Mouse (Mus musculus): ENCODE data around the gene Wdr3.

The Wdr3 gene

DNA sequence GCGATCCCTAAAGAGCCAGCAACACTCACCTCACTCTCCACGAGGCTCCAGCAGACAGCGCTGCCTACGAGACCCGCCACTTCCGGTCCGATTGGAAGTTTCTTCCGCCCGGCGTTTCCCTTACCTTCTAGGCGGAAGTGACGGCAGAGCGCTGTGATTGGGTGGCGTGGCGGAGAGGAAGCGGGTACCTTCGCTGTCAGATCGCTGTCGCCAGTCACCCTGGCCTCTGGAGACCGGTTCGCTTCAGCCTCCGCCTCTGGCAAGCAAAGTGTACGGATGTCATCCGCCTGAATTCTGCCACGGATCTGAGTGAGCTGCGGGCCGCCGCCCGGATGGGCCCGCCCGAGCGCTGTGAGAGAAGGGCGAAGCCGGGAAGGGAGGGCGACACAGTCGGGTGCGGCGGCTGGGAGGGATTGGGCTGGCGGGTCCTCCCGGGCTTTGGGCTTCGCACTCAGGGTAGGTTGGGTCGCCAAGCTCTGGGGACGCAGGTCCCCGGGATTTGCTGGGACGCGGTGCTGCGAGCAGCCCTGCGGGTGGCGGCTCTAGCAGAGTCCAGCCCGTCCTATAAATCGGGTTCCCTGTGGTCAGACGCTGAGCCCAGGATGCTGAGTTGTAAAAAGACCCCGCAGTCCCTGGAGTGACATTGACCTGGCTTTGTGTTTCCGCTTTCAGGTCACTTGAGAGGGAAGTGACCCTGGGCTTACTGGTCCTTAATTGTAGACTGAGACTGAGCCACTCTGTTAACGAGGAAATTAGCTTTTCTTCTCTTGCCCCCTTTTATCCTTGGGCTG lies at the start of gene Wdr3, which contains the start of gene Gdap2:
Wdr3 (minus strand) TSS at position 93 of the 791 bp plus-strand sequence.
Gdap2 (plus strand) TSS at position 67 of the 791 bp plus-strand sequence.
- in situ Hi-C loops (cut with MboI, MseI): loop anchor here (10.0 to 25.0 kb wide), 3 partner anchors 322 to 1828 kb away; partner anchors contain the start of genes Phgdh, Tbx15 and Tent5c

DNA sequence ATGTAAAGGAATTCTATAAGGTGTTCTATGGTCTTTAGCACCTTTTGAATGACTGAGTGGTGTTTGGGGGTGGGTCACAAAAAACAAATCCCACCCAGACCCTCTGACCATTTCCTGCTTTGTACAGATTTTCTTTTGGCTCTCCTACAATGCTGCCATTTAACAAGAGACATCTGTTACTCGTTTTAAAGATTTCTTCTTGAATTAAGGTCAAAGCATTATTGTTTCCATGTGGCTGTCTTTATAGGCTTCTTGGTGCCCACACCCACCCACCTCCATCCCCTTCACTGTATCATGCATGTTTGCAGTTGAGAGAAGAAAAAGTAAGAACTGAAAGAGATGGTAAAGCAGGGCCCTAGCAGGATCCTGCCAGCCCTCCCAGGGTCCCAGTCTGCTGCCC lies 44.8 kb upstream of the Wdr3 start:
- in situ Hi-C loops (cut with MboI, MseI): no loop called here

DNA sequence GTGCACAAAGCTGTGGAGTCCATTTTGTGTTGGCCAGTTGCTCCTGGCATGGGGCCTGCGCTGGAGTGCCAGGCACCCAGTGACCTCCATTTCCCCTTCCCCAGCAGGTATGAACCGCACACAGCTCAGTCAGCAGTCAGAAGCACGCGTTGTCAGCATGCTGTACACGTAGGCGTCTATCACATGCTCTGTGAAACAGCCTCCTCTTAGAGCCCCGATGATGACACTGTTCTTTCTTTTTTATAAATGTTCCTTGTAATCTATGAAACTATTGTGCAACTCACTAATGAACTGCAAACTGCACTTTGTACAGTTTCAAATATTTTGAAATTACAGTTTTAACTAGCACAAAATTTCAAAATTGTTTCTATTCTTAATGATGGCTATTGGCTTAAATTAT lies 39.3 kb upstream of the Wdr3 start:
- in situ Hi-C loops (cut with MboI, MseI): no loop called here

DNA sequence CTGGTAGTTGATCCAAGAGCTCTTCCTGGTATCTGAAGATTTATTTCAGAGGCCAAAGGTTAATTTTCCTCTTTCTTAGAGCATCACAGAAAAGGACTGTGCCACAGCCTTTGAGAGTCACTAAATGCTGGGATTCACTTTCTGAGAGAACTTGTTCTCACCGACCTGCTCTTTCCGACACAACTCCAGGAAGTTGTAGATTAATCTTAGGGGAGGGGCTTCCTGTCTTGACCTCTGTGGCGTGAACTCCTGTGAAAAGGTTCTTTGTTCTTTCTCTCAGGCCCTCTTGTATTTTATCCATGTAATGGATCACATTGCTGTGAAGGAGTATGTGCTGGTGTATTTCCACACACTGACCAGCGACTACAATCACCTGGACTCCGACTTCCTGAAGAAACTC lies 32.0 kb upstream of the Wdr3 start:
- in situ Hi-C loops (cut with MboI, MseI): no loop called here

DNA sequence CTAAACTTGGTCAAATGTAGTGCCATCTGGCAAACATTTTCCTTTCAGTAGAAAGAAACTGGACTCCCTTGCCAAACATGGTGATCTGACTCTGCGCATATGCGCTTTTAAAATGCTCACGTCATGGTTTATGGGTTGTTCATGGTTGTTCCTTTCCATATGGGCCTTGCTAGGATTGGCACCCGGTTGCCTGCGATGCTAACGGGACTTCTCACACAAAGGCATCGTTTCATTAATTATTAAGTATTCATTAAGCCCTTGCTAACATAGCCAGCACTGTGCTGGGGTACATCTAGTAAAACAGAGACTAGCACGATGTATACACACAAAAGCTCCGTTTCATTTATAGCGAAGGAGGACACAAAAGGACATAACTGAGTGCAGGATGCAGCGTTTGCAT lies 27.7 kb upstream of the Wdr3 start:
- in situ Hi-C loops (cut with MboI, MseI): loop anchor here (10.0 kb wide), 1 partner anchor 375 kb away; no protein-coding TSS in a partner anchor

DNA sequence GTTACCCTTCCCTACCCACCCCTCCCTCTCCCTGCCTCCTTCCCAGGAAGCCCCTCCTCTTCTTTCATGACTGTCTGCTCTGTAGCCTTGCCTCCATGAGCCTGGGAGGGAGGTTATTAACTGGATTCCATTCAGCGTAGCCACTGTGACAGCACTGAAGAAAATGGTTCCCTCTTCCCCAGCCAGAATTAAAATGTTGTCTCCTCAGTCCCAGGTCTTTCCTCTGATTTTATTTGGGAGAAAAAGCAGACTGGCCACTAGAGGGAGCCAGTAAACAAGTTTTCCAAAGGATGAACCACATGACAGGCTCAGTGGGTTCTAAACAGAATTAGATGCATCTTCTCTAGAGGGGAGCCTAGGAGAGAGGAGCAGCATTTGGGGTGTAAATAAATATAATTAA lies 27.2 kb upstream of the Wdr3 start:
- in situ Hi-C loops (cut with MboI, MseI): loop anchor here (10.0 kb wide), 1 partner anchor 375 kb away; no protein-coding TSS in a partner anchor

DNA sequence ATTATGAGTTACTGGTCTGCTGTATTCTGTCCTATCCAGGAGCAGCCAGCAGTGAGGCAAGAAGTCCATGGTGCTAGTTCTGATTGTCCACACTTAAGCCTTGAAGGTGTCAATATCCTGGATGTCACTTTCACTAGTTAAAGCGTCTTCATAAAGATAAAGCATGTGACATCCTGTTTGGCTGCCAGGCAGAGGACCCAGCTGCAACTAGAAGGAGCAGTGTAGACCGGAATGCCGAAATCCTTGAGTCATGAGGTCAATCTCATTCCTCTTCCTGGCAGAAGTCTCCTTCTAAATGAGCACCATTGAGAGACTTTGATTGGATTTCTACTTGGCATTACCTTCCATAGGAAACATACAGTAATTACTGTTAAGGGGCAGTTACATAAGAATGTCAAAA lies 18.3 kb upstream of the Wdr3 start:
- in situ Hi-C loops (cut with MboI, MseI): loop anchor here (10.0 kb wide), 1 partner anchor 384 kb away; no protein-coding TSS in a partner anchor

DNA sequence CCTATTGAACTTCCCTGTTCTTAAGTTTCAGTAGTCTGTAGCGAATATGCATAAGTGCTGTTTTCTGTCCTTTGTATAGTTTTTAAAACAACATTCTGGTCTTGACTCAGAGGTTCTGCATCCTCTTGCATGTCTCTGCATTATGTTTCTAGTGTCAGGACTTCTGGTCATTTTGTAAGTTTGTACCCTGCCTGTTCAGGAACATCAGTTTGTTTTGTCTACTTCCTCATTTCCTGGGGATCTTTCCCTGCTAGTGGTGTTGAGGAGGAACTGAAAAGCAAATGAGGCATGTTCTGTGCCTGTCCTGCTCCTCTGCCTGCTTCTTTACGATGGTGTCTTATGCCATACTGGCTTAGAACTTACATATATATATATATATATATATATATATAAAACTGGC lies 13.8 kb upstream of the Wdr3 start:
- in situ Hi-C loops (cut with MboI, MseI): no loop called here

DNA sequence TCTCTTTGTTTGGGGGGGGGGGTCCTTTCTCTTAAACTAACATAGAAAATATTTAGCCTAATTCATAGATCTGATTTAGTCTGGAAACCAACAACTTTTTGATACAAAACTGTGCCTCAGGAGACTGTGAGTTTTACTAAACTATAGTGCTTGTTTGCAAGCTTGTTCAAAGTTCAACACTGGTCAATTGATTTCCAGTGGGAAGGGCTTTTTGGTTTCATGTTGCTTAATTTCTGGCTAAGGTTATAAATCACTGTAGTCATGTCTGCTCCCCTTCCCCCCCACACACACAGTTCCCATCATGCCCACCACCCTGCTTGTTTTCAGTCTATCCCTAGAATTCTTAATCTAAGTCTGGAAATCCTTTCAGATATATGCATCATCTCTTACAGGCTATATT lies 2.8 kb upstream of the Wdr3 start:
- in situ Hi-C loops (cut with MboI, MseI): loop anchor here (10.0 to 25.0 kb wide), 3 partner anchors 320 to 1830 kb away; partner anchors contain the start of genes Phgdh, Tbx15 and Tent5c

DNA sequence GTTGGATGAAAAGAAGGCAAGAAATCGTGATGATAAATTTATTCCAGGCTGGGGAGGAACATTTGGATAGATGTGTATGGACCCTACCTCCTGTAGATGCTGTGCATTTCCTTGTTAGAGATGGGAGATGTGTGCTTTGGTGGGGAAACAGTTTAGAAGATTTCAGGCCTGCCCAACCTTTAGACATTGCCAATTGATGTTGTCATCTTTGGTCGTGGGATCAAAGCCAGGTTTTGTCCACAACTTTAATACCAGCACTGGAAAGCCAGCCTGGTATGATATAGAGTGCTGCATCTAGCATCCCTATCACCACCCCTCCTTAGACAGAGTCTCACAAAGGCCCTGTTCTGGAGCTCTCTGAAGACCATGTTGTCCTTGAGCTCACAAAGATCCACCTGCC lies 1.3 kb upstream of the Wdr3 start:
- in situ Hi-C loops (cut with MboI, MseI): loop anchor here (10.0 to 25.0 kb wide), 3 partner anchors 321 to 1829 kb away; partner anchors contain the start of genes Phgdh, Tbx15 and Tent5c

DNA sequence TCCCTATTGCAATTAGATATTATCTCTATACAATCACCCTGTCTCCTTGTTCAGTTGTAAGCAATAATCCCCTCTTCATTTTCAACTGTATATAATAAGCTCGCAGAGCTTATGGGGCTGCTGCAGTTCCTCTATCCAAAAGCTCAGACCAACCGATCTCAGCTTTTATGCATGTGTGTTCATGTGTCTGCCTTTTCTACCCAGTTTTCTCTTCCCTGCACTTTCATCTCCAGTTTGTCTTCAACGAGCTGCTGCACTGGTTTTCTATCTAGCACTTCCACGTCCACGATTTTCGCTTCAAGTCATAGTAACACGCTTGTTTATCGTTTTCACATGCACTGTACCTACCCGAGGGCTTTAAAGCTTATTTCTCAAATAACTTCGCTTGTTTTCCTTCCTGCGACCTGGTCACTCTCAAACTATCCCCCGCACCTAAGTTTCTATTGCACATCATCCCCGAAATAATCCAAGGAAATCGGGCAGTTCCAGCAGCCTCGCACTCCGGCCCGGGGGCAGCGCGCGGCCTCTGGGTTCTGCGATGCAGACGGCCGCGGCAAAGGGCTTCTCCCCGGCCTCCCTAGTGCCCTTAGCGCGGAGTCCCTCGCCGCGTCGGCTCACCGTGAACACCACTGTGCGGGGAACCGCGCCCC lies 417 bp downstream of the Wdr3 start:
- in situ Hi-C loops (cut with MboI, MseI): loop anchor here (10.0 to 25.0 kb wide), 3 partner anchors 323 to 1827 kb away; partner anchors contain the start of genes Phgdh, Tbx15 and Tent5c

DNA sequence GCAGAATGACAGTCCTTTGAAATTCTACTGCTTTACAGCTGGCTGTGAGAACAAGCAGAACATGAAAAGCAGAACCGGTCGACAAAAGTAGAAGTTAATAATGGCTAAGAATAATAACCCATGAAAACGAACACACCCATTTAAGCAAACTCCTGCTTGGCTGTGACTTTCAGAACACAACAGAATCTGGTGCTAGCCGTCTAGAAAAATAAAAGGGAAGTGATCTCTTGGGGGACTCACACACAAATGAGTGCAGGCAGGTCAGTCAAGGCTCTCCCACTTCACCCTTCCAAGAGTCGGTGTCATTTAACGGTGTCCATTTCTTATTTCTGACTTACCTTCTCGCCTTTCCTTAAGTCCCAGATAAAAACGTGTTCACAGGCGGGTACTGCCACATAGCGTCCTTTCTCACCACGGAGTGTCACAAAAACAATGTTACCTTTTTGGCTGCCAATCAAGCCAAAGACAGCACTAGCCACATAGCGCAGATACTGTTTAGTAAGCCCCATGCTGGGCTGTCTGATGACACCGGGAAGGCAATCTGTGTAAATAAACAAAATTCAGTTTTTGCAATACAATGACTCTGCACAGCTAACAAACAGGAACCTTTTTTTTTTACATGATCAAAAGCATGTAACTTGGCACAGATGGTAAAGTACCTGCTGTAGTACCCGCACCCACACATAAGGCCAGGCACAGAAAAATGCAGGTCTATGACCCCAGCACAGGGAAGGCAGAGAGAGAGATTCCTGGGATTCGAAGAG lies 1.3 kb downstream of the Wdr3 start:
- in situ Hi-C loops (cut with MboI, MseI): loop anchor here (10.0 to 25.0 kb wide), 3 partner anchors 324 to 1826 kb away; partner anchors contain the start of genes Phgdh, Tbx15 and Tent5c

DNA sequence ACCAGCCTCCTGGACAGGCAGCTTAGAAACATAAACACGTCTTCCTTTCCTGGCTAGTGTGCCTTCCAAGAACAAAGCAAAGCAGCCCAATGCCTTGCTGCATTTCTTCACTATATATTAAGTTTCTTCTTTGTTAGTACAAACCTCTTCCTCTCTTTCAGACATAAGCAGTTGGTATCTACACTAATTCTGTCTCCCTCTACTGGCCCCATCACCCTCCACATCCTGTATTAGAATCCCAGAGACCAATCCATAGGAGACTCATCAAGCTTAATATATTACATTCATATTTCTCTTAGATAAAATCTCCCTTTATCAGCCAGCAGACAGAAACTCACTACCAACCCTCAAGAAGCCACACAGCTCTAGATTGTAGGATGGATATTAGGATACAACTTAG lies 39.8 kb downstream of the Wdr3 start:
- in situ Hi-C loops (cut with MboI, MseI): no loop called here

DNA sequence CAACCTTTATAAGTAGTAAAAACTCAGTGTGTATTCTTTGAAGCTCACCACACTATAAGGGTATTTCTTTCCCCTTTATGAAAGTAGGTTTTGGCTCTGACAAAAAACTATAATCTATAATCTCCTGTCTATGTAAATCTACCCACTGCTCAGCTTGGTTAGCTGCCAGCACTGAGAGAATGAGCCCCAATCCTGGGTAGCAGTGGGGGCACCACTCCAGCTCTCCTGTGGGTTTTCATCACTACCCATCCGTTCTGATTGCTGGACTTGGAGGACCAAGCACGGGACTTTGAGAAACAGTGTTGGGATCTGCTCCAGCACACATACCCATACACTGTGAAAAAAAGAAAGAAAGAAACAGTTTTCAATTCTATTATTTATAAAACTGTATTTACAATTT lies 40.2 kb downstream of the Wdr3 start:
- in situ Hi-C loops (cut with MboI, MseI): no loop called here

DNA sequence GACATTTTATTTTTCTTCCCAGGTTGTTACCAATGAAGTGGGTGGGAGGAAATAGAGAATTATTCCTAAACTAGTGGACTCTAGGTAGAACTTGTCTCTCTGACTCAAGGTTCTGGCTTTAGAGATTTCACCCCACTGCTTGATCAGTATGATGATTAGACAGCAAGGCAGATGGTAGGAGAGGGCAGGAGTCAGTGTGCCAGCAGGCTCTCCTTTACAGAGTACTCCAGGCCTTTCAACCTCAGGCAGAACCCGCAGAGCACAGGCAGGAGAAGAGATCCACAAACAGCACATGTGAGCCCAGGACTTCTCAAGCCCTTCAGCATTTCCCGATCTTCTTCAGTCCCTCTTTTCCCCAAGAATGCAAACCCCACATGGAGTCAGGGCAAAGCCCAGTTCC lies 43.5 kb downstream of the Wdr3 start:
- in situ Hi-C loops (cut with MboI, MseI): no loop called here

DNA sequence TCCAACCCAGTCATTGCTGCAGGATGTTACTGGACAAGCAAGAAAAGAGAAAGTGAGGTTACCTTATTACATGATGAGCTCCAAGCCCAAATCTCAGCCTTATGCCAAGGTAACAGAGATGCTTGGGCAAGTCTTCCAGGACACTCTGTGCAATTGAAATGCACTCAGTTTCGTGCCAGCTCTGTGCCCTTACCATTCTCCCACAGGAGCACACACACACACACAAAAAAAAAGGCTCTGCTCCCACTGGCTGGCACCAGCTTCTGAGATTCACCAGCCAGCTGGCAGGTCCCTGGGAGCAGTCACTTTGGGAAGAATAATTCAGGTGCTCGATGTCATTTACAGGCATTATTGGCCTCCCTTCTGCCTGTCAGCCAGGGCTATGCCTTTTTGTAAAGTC lies 55.5 kb downstream of the Wdr3 start:
- in situ Hi-C loops (cut with MboI, MseI): no loop called here

DNA sequence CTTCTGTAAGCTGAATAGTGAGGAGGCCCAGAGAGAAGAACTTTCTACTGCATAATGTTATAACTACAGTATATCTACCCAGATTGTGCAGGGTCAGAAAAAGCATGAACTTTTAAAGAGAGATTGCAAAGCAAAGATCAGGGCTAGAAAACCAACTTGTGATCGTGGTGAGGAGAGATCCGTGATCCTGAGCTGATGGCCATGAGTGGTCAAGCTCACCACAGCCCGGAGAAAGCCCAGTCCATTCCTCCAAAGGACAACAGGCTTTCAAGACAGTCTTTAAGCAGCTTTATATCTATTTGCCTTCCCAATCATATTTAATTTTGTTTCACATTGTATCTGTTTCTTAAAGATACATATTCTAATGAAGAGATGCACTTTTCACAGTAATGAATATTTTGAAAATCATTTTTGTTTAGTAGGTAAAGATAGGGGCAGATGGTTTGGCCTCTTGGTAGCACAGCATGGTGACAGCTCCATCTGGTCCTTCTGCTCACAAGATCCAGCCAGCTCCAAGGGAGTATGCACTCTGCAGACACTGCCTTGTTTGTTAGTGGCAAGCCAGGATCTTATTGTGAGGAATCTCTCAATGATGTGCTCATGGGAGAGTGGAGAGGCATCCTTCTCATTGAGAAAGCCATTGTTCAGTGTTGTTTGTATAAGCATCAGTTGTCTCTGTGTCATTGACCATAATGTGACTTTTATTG lies 59.7 kb downstream of the Wdr3 start:
- in situ Hi-C loops (cut with MboI, MseI): no loop called here
